Mouse (Mus musculus): ENCODE measurements around the gene Ranbp17. TPM values are rescaled to one million over a fixed set of nuclear protein-coding genes. Genes with fewer than 3 reads are reported as not detected.

Ranbp17 gene
- polyA plus RNA-seq, 1 experiment from 2014 or later: 3.1 TPM

DNA sequence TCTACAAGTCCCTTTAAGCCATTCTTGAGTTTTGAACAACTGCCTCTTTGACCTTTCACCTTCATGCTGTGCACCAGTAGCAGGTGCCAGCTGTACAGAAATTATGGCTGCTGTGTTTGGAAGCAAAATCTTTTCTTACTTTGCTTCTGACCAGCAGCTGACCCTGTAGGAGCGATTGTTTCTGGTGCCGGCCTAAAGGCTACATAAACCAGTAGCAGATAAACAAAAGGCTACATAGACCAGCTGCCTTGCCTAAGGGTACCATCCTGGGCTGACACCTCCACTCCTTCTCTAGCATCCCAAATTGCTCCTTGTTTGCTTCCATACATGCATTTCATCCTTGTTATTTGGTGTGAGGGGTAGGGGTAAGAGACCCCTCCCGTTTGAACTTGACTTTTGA lies 279.4 kb downstream of the Ranbp17 start:
- 69% methylated on average over 3 of the region's 3 CpGs for WGBS
- ATAC-seq (replicated peaks; ENCODE audit: insufficient number of reproducible peaks, insufficient read depth, low FRiP score, low read depth): no peak
- H3K36me3 ChIP-seq: no peaks in the 10 kb centered on the region

DNA sequence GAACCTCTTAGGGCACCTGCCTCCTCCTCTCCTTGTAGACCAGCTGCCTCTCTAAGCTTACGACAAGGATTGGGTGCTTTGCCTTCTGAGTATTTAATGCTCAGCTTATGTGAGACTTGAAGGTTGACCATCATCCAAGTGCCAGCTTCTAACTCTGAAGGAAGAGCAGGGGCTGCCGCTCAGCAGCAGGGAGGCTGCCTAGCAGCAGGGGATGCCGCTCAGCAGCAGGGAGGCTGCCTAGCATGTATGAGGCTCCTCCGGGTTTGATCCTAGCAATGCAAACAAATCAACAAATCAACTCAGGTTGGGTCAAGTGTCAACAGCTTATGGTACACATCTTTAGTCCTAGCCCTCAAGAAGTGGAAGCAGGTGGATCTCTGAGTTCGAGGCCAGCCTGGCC lies 281.5 kb downstream of the Ranbp17 start:
- Histone ChIP-seq H3K4me1 (replicated peaks) (no peaks in the 10 kb centered on the region), H3K9me3 (replicated peaks) (no peaks in the 10 kb centered on the region), H3K4me3 (no peak overlapping the region), H3K27ac (no peak overlapping the region), H3K36me3 (no peaks in the 10 kb centered on the region), H3K4me2 (no peak overlapping the region), H3K9ac (no peak overlapping the region), H3K27me3 (no peaks in the 10 kb centered on the region)
- WGBS: 79% methylated on average over 5 of the region's 5 CpGs
- no peak for ATAC-seq (replicated peaks; ENCODE audit: insufficient number of reproducible peaks, insufficient read depth, low FRiP score, low read depth)

More for the DNA sequence above, 279.4 kb downstream of the Ranbp17 start:
- Histone ChIP-seq H3K4me3 (no peak overlapping the region), H3K4me1 (replicated peaks) (no peaks in the 10 kb centered on the region), H3K9ac (no peak overlapping the region), H3K4me2 (no peak overlapping the region), H3K27me3 (no peaks in the 10 kb centered on the region), H3K9me3 (replicated peaks) (no peaks in the 10 kb centered on the region), H3K27ac (no peak overlapping the region)

DNA sequence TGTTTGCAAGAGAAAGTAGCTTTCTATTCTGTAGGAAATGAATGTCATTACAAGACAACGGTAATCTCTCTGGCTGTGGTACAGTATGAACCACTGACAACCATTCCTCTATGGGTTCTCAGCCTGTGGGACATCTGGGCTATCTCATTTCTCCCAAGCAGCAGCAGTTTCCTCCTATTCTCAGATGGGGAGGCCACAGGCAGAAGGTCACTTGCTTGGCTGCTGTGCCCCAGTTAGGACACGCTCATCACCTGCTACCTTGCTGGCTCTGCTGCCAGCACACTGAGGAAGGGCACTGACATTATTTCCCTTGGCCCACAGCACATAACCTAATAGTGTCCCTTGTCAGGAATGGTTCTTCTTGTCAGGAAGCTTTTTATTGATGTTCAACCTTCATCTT lies 285.4 kb downstream of the Ranbp17 start:
- Histone ChIP-seq H3K4me2 (no peak overlapping the region), H3K4me3 (no peak overlapping the region), H3K4me1 (replicated peaks) (no peaks in the 10 kb centered on the region), H3K27ac (no peak overlapping the region), H3K9me3 (replicated peaks) (no peaks in the 10 kb centered on the region), H3K36me3 (no peaks in the 10 kb centered on the region), H3K9ac (no peak overlapping the region), H3K27me3 (no peaks in the 10 kb centered on the region)
- WGBS: 86% methylated on average over 2 of the region's 2 CpGs
- no peak for ATAC-seq (replicated peaks; ENCODE audit: insufficient number of reproducible peaks, insufficient read depth, low FRiP score, low read depth)

DNA sequence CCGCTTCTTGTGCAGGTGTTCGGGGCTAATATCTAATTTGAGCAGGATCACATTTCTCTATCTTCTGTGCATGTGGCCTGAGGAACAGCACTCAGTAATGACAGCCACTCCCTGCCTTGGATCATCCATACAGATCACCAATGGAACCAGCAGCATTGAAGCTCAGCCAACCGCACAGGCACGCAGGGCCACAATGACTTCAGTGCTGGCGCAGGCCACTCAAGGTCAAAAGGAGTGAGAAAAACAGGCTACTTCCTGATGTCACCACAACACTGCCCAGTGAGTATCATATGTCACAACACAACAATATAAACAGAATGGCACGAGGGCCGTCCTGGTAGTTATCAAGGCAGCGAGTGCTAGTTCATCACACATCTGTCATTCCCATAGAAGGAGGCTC lies 287.0 kb downstream of the Ranbp17 start:
- H3K9me3 ChIP-seq (replicated peaks): no peaks in the 10 kb centered on the region
- H3K27ac ChIP-seq: no peak overlapping the region
- H3K9ac ChIP-seq: no peak overlapping the region
- H3K4me1 ChIP-seq (replicated peaks): peaks cover 7% of the 10 kb centered on the region; the same call in 1 of the 2 replicates
- no peak overlapping the region for H3K4me3 ChIP-seq
- no peaks in the 10 kb centered on the region for H3K36me3 ChIP-seq
- 72% methylated on average over 8 of the region's 8 CpGs for WGBS
- no peaks in the 10 kb centered on the region for H3K27me3 ChIP-seq
- ATAC-seq (replicated peaks; ENCODE audit: insufficient number of reproducible peaks, insufficient read depth, low FRiP score, low read depth): no peak
- no peak overlapping the region for H3K4me2 ChIP-seq

DNA sequence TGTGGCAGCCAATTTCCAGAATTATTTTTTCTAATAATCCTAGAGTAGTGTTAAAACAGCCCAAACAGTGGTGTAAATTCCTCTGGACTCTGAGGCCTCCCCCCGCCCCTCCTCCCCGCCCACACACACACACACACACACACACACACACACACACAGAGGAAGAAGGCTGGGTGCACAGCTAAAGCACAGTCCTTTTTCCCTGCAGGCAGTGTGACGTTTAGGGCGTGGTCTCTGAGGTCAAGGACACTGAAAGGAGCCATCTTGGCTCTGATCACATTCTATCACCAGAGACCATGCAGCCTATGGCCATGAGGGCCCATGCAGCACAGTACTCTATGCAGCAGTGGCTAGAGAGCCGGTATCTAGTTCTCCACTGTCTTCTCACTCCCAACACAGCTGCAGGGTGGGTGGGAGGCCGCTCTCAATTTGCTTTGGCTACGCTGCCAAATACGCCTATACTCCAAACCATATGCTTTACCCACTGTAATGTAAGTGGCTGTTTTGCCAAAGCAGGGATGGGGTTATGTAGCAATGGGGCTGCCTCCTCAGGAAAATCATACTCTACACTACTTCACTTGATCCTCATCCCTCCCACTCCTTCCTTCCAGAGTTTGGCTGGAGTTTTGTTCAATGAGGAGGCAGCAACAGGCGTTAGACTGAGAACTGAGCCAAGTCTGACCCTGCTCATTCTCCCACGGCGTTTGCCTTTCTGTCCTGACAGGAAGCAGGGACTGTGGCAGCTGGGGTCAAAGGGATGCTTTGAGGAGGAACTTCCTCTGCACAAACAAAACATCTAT lies 291.8 kb downstream of the Ranbp17 start:
- no peak overlapping the region for H3K4me2 ChIP-seq
- H3K4me1 ChIP-seq (replicated peaks): peaks cover 15% of the 10 kb centered on the region
- peak overlapping the region; percentile 16; the same call in 1 of the 2 replicates for H3K27ac ChIP-seq
- no peak overlapping the region for H3K9ac ChIP-seq
- H3K36me3 ChIP-seq: no peaks in the 10 kb centered on the region
- ATAC-seq (replicated peaks; ENCODE audit: insufficient number of reproducible peaks, insufficient read depth, low FRiP score, low read depth): no peak
- WGBS: 57% methylated on average over 11 of the region's 11 CpGs
- no peaks in the 10 kb centered on the region for H3K9me3 ChIP-seq (replicated peaks)
- no peaks in the 10 kb centered on the region for H3K27me3 ChIP-seq
- H3K4me3 ChIP-seq: no peak overlapping the region

DNA sequence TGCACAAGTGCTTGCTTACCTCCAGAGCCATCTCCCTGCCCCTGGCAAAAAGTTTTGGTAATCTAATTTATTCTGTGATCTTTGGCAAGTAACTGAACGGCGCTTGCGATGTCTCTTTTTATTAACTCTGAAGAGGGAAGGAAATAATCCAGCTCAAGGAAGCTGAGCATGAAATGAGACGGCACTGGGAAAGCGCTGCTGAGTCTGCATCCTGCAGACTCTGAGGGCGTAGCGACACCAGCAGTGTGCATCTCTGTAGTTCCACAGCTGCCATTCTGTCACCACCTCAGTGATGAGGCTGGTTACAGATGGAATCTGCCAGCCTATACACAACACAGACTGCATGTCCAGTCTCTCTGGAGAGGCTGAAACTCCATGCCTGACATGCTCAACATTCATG lies 292.8 kb downstream of the Ranbp17 start:
- Histone ChIP-seq H3K9me3 (replicated peaks) (no peaks in the 10 kb centered on the region), H3K36me3 (no peaks in the 10 kb centered on the region), H3K27me3 (no peaks in the 10 kb centered on the region), H3K9ac (no peak overlapping the region), H3K4me2 (no peak overlapping the region), H3K4me1 (replicated peaks) (peaks cover 15% of the 10 kb centered on the region), H3K27ac (no peak overlapping the region), H3K4me3 (no peak overlapping the region)
- no peak for ATAC-seq (replicated peaks; ENCODE audit: insufficient number of reproducible peaks, insufficient read depth, low FRiP score, low read depth)
- WGBS: 67% methylated on average over 7 of the region's 7 CpGs

DNA sequence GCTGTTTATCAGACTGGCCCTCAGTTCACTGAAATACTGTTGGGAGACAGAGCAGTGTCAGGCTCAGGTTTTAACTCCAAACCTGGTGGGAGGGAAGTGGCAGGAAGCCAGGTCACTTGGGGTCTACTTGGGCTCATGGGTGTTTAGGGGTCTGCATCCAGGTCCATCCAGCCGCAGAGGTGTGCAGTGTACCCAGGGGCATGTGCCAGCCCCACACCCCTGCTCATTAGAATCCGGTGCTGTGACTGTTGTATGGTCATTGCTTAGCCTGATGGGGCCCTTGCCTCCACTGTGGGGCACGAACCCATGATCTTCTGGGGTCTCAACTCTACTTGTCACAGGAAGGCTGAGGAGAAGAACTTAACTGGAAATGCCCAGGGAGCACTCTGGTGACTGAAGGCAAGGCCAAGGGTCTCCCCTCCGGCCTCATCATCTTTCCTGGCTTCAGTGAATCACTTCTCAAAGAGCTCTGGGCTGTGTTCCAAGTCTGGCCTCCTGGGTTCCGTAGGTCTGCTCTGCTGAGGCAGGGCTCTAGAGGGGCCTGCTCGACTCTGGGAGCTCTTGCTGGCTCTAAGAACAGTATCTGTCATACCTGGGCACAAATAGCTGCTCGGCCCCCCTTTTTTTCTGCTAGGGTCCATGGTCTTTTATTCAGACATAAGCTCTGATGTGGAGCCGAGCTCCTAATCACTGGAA lies 296.0 kb downstream of the Ranbp17 start:
- WGBS: 39% methylated on average over 8 of the region's 8 CpGs
- no peak overlapping the region for H3K27ac ChIP-seq
- ATAC-seq (replicated peaks; ENCODE audit: insufficient number of reproducible peaks, insufficient read depth, low FRiP score, low read depth): no peak
- no peak overlapping the region for H3K4me2 ChIP-seq
- H3K4me1 ChIP-seq (replicated peaks): peaks cover 15% of the 10 kb centered on the region
- H3K4me3 ChIP-seq: no peak overlapping the region
- no peaks in the 10 kb centered on the region; the same call in 1 of the 2 replicates for H3K27me3 ChIP-seq
- no peaks in the 10 kb centered on the region for H3K9me3 ChIP-seq (replicated peaks)
- H3K9ac ChIP-seq: no peak overlapping the region
- no peaks in the 10 kb centered on the region for H3K36me3 ChIP-seq

DNA sequence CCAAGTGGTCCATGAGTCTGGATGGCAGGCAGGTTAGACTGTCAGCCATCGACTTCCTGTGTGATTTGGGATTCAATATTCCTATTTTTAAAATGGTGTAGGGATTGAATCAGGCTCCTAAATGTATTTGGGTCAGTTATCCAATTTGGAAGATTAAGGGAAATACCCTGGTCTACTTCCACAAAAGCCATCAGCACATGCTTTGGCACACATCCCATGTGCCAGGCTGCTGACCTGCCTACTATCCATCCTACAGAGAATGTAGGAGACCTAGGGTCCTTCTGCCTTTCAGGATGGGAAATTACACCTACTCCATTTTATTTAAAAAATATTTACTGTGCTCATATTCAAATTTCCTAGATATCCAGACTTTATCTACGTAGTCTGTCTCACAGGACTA lies 306.1 kb downstream of the Ranbp17 start:
- peaks cover 16% of the 10 kb centered on the region for H3K4me1 ChIP-seq (replicated peaks)
- H3K4me2 ChIP-seq: no peak overlapping the region
- no peak for ATAC-seq (replicated peaks; ENCODE audit: insufficient number of reproducible peaks, insufficient read depth, low FRiP score, low read depth)
- no peaks in the 10 kb centered on the region for H3K36me3 ChIP-seq
- no peaks in the 10 kb centered on the region for H3K9me3 ChIP-seq (replicated peaks)
- peaks cover 59% of the 10 kb centered on the region for H3K27me3 ChIP-seq
- H3K4me3 ChIP-seq: no peak overlapping the region
- WGBS: 78% methylated on average over 2 of the region's 2 CpGs
- H3K27ac ChIP-seq: no peak overlapping the region
- H3K9ac ChIP-seq: no peak overlapping the region

DNA sequence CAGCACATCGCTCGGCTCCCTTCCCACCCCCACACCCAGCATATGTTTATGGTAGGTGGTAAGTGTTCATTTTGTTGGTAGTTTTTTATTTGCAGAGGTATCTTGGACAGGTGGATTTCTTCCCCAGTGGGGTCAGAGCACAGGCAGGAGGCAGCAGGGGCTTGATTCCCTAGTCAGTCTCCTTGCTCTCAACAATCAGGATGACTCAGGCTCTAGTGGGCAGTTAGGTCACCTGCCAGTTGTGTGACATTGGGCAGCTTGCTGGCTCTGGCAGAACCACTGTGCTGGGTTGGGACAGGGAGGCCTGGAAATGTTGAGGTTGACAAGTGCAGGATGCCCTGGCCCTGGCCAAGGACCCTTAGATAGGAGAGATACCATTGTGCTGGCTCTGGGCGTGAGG lies 308.6 kb downstream of the Ranbp17 start:
- H3K27ac ChIP-seq: no peak overlapping the region
- peaks cover 37% of the 10 kb centered on the region for H3K4me1 ChIP-seq (replicated peaks)
- H3K9ac ChIP-seq: no peak overlapping the region
- H3K9me3 ChIP-seq (replicated peaks): no peaks in the 10 kb centered on the region
- no peak overlapping the region for H3K4me3 ChIP-seq
- no peaks in the 10 kb centered on the region for H3K36me3 ChIP-seq
- H3K4me2 ChIP-seq: no peak overlapping the region
- WGBS: 5% methylated on average over 3 of the region's 3 CpGs
- H3K27me3 ChIP-seq: peaks cover 84% of the 10 kb centered on the region
- no peak for ATAC-seq (replicated peaks; ENCODE audit: insufficient number of reproducible peaks, insufficient read depth, low FRiP score, low read depth)

DNA sequence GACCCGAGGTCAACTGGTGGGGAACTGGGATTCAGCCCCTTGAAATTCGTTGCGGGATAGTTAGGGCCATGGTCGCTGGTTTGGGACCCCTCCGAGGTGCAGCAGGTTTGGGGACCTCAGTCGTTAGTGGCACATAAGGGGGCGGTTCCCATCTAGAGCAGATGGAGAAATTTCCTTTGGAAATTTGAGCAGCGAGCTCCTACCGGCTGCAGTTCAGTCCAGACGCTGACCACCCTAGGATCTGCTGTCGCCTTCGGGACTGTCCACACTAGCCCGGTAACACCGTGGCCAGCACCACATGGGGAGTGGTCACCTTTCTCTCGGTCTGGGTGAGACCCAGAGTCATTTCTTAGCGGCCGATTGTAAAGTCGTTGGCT lies 309.2 kb downstream of the Ranbp17 start:
- Histone ChIP-seq H3K4me2 (no peak overlapping the region), H3K27me3 (peaks cover 89% of the 10 kb centered on the region), H3K36me3 (no peaks in the 10 kb centered on the region), H3K9me3 (replicated peaks) (no peaks in the 10 kb centered on the region), H3K4me1 (replicated peaks) (peaks cover 38% of the 10 kb centered on the region), H3K27ac (no peak overlapping the region), H3K9ac (no peak overlapping the region), H3K4me3 (peak overlapping the region; percentile 35; the same call in 1 of the 2 replicates)
- ATAC-seq (replicated peaks; ENCODE audit: insufficient number of reproducible peaks, insufficient read depth, low FRiP score, low read depth): no peak
- 2% methylated on average over 18 of the region's 18 CpGs for WGBS

DNA sequence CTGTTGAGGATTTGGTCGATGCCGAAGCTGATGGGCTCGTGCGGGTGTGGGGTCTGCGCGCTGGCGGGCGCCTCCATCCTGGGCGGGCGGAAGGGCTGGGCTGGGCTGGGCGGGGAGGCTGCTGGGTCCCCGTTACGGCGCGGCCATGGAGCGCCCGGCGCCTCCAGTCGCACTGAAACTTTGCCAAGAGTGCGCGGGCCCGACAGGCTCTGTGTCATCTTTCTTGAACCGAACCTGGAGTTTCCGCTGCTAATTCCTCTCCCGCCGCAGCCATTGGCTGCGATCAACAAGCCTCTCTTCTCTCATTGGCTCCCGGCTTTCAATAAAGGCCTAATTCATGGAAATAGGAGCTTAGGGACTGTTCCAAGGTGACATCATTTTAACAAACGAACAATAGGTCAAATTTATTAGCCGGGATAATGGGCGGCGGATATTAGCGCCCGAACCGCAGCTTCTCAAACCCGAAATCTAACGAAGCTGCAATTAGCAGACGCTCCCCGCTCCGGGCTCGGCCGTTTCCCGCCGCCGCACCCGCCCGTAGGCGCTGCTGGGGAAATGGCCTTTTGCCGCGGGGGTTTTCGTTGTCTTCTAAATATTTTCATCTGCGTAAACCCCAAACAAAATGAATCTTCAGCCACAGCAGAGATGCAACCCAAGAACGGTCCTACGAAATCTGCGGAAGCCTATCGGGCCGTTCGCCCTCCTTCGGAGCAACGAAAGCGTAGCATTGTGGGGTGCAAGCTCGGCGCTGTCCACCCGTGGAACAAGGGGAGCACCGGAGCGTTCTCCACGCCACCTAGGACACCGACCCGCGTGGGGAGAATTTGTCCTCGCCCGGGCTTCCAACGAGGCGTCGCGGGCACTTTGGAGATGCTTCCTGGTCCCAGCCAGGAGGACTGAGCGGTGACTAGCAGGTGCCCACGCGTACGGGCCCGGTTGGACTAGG lies 309.9 kb downstream of the Ranbp17 start, which contains the start of gene Tlx3:
Gene Tlx3 (minus strand): TSS at position 207 of the 946 bp plus-strand sequence.
- Histone ChIP-seq H3K27ac (no peak within 1 kb of the TSS), H3K27me3 (peaks cover 96% of the 10 kb centered on the region), H3K4me3 (peak within 1 kb of the TSS; percentile 35), H3K4me2 (peak within 1 kb of the TSS; percentile 48), H3K9me3 (replicated peaks) (no peaks in the 10 kb centered on the region), H3K36me3 (no peaks in the 10 kb centered on the region), H3K9ac (no peak within 1 kb of the TSS), H3K4me1 (replicated peaks) (peaks cover 38% of the 10 kb centered on the region)
- WGBS: 1% methylated on average over 81 of the region's 81 CpGs
- ATAC-seq (replicated peaks; ENCODE audit: insufficient number of reproducible peaks, insufficient read depth, low FRiP score, low read depth): no peak

Data from heart, embryonic 15.5 days (tissue).